Mouse (Mus musculus) skeletal muscle tissue, adult 2 months (tissue): ENCODE measurements at regions not wholly inside any gene's neighbourhood (a gene's known extent, or its start where the extent isn't known, plus 50 kb on each side); places are given as distances from the start of the nearest gene placed in this dataset.

Experiments
- DNase-seq: peaks from one replicate; pipeline ENCODE4 v3.0.0-alpha.2; 2012; ENCODE audit warnings: low read depth, low spot score

GRCm38 (mm10) chr1:107908236-107909063 is 318.6 kb downstream of the Serpinb8 start:
- no peak for DNase-seq

GRCm38 (mm10) chr1:107914671-107915590 is 325.1 kb downstream of the Serpinb8 start:
- no peak for DNase-seq

- peak; percentile 24 for DNase-seq
These were observed 327.2 kb downstream of the Serpinb8 start for GRCm38 (mm10) chr1:107917037-107917436.

- no peak for DNase-seq
These were observed 351.9 kb downstream of the Serpinb8 start for GRCm38 (mm10) chr1:107941601-107942270.

- DNase-seq, result no peak
These were observed 356.6 kb downstream of the Serpinb8 start for GRCm38 (mm10) chr1:107946204-107946939.

- no peak for DNase-seq
These were observed 360.6 kb downstream of the Serpinb8 start for GRCm38 (mm10) chr1:107950396-107950795.

GRCm38 (mm10) chr1:107961009-107961408 is 371.2 kb downstream of the Serpinb8 start:
- DNase-seq, result no peak

- DNase-seq, result no peak
These were observed 386.0 kb downstream of the Serpinb8 start for GRCm38 (mm10) chr1:107975626-107976335.

- no peak for DNase-seq
These were observed 387.9 kb downstream of the Serpinb8 start for GRCm38 (mm10) chr1:107977686-107978085.

- no peak for DNase-seq
These were observed 388.6 kb downstream of the Serpinb8 start for GRCm38 (mm10) chr1:107978411-107978810.

GRCm38 (mm10) chr1:107985646-107986045 is 395.8 kb downstream of the Serpinb8 start:
- DNase-seq, result no peak

GRCm38 (mm10) chr1:107988076-107988475 is 398.3 kb downstream of the Serpinb8 start:
- no peak for DNase-seq

- no peak for DNase-seq
These were observed 403.2 kb downstream of the Serpinb8 start for GRCm38 (mm10) chr1:107993013-107993412.

- DNase-seq, result no peak
These were observed 434.0 kb downstream of the Serpinb8 start for GRCm38 (mm10) chr1:108023721-108024353.

GRCm38 (mm10) chr1:108024705-108025104 is 434.9 kb downstream of the Serpinb8 start:
- DNase-seq, result no peak

- DNase-seq, result no peak
These were observed 436.7 kb downstream of the Serpinb8 start for GRCm38 (mm10) chr1:108026461-108026860.

- DNase-seq, result no peak
These were observed 456.4 kb downstream of the Serpinb8 start for GRCm38 (mm10) chr1:108046194-108046593.

- no peak for DNase-seq
These were observed 457.3 kb downstream of the Serpinb8 start for GRCm38 (mm10) chr1:108046857-108047714.

GRCm38 (mm10) chr1:108094622-108095021 is 504.8 kb downstream of the Serpinb8 start:
- no peak for DNase-seq
